Mouse (Mus musculus): Measurements from ENCODE around the gene Hbq1a.
"Not testable (repeated sequence)": the region's sequence is repeated elsewhere in the genome, so short reads cannot be mapped to it uniquely, and the experiment has no call there.

Gene Hbq1a

GRCm38 (mm10) chr11:32299865-32300264, at the start of gene Hbq1a:
Gene Hbq1a (plus strand): TSS chr11:32300069.
- peak; percentile 62 for DNase-seq (ENCODE audit: low spot score)

DNA sequence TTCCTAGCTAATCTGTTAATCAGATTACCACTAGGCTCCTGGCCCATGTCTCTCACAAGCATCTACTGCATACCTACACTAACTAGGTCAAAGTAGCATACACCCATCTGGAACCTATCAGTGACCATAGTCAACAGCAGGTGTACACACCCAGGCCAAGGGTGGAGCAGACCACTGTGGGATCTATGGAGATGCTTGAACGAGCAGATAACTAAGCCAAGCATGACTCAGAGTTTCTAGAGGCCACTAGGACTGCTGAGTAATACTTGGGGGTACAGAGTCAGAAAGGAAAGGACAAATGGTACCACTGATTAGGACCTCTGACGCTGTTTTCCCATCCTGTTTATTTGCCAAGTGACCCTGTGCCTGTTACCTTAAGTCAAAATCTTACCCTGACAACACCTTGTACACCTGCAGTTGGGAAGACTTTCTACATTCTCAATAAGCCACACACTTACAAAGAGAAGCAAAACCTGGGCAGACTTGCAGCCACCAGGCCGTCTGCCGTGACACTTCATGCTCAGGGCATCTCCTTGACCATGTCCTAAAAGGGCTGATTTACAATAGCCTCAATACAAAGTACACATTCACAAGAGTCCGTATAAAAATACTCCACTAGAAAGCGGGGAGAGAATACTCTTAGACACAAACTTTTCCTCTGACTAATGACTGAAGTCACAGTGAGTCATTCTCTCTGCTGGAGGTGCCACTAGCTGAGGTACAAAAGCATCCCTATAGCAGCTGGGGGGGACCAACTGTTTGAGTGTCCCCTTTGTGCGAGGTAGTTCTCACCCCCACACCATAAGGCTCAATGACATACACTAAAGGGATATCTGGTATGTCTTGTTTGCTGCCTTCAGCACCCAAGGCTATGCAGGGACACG, 48.7 kb upstream of the Hbq1a start:
- DNase-seq (ENCODE audit: low spot score) = no peak

- no peak for DNase-seq (ENCODE audit: low spot score)
Observed at GRCm38 (mm10) chr11:32253121-32253520, 46.7 kb upstream of the Hbq1a start.

GRCm38 (mm10) chr11:32256146-32256545, 43.7 kb upstream of the Hbq1a start:
- DNase-seq (ENCODE audit: low spot score) = no peak

GRCm38 (mm10) chr11:32256566-32256965, 43.3 kb upstream of the Hbq1a start:
- DNase-seq (ENCODE audit: low spot score) = no peak

- no peak for DNase-seq (ENCODE audit: low spot score)
Observed at GRCm38 (mm10) chr11:32262674-32263415, 37.0 kb upstream of the Hbq1a start.

GRCm38 (mm10) chr11:32265117-32265738, 34.6 kb upstream of the Hbq1a start:
- DNase-seq (ENCODE audit: low spot score) = no peak

GRCm38 (mm10) chr11:32266194-32266593, 33.7 kb upstream of the Hbq1a start:
- no peak for DNase-seq (ENCODE audit: low spot score)

DNA sequence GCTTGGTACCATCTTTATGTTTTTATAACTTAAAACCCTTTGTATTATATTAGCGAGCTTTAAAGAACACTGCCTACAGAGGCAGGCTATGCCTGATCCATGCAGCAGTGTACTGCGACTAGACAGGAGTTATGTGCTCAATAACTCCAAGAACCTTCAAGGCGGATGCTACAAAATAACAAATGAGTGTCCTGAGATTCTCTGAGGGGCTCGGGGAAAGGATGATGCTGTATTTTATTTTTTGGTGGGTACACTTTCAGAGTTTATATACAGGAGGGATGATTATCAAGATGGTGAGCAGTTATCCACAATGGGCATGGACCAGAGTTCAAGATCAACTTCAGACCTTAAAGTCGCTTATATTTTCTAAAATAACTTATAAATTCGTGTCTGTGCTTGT, 33.1 kb upstream of the Hbq1a start:
- DNase-seq (ENCODE audit: low spot score) = no peak

GRCm38 (mm10) chr11:32267188-32267884, 32.5 kb upstream of the Hbq1a start, which contains the start of gene Nprl3:
Gene Nprl3 (minus strand): TSS chr11:32267707.
- DNase-seq (ENCODE audit: low spot score) = peak; percentile 95

DNA sequence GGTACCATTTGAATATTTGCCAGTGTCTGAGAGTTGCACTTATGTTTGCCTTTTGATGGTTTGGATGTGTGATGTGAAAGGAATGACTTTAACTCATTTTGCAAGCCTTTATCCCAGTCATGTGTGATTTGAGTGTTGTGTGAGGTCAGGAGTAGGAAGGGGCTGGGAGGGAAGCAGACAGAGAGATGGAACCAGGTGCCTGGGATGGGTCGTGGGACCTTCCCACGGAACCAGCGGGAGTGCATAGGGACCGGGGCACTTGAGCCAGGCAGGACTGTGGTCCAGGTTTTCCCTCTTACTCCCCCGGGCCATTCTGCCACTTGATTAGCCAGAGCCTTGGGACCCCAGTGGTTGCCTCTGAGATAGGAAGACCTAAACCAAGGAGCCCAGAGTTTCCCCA, 31.9 kb upstream of the Hbq1a start:
- DNase-seq (ENCODE audit: low spot score) = peak; percentile 21

- DNase-seq (ENCODE audit: low spot score) = no peak
Observed at GRCm38 (mm10) chr11:32268952-32269351, 30.9 kb upstream of the Hbq1a start.

DNA sequence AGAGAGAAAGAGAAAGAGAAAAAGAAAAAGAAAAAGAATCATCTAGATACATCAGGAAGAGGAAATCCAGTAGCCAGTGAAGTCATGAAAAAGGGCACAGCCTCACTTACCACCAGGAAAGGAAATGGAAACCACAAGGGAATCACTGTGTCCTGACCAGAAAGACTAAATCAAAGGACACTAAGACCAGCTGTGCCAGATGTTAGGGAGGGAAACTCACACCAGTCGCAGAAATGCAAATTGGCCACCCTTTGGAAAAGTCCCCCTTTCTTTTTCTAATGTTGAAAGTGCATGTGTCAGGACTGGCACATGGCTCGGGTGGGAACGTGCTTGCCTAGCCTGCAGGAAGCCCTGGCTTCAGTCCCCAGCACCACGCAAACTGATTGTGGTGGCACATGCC, 28.7 kb upstream of the Hbq1a start:
- DNase-seq (ENCODE audit: low spot score) = no peak

- DNase-seq (ENCODE audit: low spot score) = no peak
Observed at GRCm38 (mm10) chr11:32276347-32276746, 23.5 kb upstream of the Hbq1a start, which contains the start of gene Hba-x. Gene Hba-x (plus strand): TSS chr11:32276400.

DNA sequence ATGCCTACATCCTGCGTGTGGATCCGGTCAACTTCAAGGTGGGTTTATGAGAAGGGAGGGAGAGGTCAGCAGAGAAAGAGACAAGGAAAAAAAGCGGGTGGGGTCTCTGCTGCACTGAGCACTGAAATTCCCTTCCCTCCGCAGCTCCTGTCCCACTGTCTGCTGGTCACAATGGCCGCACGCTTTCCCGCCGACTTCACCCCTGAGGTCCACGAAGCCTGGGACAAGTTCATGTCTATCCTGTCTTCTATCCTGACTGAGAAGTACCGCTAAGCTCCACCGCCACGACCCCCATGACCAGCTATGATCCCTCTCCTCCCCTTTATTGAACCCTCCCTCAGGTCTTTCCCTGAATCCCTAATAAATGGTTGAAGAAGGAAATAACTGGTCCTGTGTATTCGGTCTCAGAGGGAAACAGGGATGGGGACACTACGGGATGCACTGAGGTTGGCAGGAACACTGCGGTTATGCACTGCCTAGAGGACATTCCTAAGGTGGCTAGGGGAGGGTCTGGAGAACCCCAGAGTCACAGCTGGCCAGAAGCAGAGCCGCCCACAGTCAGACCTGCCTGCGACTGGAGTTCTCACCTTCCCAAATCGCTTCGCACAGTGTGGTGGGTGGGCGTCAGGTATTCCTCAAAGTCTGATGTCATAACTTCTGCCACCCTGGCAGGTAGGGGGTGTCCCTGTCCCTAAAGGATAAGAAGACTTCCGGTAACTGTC, 22.0 kb upstream of the Hbq1a start:
- DNase-seq (ENCODE audit: low spot score) = no peak

DNA sequence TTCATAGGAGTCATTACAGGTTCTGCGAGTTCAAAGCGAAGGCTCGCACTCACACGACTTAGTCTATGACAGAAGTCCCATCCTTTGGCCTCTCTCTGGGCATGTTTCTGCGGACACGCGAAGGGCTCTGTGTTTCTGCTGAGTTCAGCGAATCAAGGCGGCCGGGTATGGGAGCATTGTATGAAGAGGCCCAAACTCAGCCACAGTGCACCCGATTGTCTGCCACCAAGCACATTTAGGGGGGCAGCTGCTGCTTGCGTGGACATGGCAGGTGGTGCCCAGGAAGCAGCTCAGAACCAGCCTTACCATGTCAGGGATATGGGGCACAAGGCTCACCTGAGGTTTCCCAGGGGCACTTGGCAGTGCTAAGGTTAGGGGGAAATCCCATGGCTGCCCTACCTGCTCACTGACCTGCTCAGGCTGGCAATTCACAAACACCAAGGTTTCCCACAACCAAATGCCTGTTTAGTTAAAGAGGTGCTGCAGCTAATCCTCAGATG, 21.4 kb upstream of the Hbq1a start:
- DNase-seq (ENCODE audit: low spot score) = no peak

DNA sequence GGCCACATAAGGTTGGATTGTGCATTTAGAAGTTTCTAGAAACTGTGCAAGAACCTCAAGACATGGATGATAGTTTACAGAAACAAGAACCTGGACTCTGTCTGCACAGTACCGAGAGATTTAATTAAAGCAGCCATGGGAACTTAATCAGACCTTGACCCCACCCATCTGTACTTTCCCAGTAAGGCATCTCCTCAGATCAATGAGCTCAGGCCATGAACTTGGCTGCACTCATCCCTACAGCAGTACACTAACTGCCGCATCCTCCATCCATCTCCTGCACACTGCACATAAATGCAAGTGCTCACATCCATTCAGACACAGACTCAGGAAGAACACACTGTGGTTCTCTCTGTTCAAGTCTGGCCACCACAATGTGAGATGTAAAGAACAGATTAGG, 19.2 kb upstream of the Hbq1a start:
- no peak for DNase-seq (ENCODE audit: low spot score)

GRCm38 (mm10) chr11:32281416-32282144, 18.3 kb upstream of the Hbq1a start:
- DNase-seq (ENCODE audit: low spot score) = no peak

DNA sequence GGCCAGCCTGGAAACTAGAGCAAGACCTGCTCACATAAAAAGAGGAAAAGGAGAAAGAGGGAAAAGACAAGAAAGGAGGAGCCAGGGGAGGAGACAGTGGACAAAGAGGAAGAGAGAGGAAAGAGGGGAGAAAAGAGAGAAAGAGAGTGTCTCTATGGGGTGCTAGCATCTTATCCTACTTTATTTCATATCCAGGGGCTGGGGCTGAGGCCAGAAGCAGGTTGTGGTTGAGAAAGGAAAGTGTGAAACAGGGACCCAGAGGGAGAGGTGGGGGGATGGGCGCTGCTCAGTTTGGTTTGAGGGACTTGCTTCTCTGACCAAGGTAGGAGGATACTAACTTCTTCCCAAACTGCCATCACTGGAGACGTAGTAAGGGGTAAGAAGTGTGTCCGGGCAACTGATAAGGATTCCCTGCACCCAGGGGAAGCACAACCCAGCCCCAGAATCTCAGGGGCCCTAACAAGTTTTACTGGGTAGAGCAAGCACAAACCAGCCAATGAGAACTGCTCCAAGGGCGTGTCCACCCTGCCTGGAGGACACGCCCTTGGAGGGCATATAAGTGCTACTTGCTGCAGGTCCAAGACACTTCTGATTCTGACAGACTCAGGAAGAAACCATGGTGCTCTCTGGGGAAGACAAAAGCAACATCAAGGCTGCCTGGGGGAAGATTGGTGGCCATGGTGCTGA, 16.6 kb upstream of the Hbq1a start, which contains the start of gene Hba-a1:
Gene Hba-a1, plus strand, starts transcription at position 421 of the 687 bp plus-strand sequence.
- not testable (repeated sequence) for DNase-seq (ENCODE audit: low spot score)

DNA sequence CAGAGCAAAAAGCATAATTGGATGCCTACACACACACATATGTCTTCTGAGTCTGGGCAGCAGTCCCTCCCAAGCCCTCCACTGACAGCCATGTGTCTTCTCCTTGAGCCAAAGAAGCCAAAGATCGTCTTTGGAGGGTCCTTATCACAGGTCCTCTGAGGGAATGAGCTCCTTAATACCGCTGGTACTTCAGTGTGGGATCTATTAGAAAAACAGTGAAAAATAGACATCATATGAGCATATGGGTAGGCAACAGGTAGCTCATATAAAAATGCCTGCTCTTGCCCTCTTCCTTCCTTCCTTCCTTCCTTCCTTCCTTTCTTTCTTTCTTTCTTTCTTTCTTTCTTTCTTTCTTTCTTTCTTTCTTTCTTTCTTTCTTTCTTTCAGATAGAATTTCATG, 15.3 kb upstream of the Hbq1a start:
- not testable (repeated sequence) for DNase-seq (ENCODE audit: low spot score)

All from testis, postnatal 14 days (tissue).